Mouse (Mus musculus): ENCODE results near the gene Timm29. TPM values are rescaled to one million over a fixed set of nuclear protein-coding genes. Genes with fewer than 3 reads are reported as not detected.

Gene Timm29
- polyA plus RNA-seq (2014; fragmentation: Illumina TruSeq; extraction: RNeasy Lipid Tissue Mini Kit (QIAGEN cat#74804); ENCODE audit: low read depth, low replicate concordance) = 30.6 TPM

DNA sequence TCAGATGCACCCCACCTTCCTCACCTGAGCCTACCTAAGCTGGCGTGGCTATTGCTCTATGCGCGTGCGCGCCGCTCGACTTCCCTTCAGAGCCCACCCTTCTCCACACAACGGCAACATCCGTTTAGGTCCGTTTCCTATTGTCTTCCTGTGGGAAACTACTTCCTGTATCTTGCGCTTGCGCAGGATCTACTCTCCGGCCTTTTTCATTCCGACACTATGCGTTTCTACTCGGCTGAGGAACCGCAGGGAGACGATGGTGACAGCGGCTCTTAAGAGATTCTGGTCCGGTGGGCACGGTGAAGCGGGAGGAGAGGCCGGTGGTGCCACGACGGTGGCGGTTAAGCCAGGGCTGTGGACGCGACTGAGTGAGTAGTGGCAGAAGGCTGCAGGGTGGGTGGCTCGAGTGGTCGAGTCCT is at the start of gene Timm29, which contains the start of gene Yipf2:
Timm29 (plus strand) TSS at position 20 of the 419 bp plus-strand sequence.
Yipf2 (minus strand) TSS at position 126 of the 419 bp plus-strand sequence.

DNA sequence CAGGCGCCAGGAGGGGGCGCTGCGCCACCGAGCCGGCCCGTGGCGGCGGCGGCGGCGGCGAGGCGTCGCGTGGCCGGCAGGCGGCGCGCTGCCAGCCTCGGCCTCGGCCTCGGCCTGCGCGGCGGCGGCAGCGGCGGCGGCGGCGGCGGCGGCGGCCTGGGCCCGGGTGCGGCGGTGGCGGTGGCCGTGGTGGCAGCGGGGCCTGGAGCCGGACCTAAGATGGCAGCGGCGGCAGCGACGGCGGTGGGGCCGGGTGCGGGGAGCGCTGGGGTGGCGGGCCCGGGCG is 45.8 kb upstream of the Timm29 start, which contains the start of gene Carm1:
Carm1 (plus strand) TSS at position 106 of the 286 bp plus-strand sequence.

DNA sequence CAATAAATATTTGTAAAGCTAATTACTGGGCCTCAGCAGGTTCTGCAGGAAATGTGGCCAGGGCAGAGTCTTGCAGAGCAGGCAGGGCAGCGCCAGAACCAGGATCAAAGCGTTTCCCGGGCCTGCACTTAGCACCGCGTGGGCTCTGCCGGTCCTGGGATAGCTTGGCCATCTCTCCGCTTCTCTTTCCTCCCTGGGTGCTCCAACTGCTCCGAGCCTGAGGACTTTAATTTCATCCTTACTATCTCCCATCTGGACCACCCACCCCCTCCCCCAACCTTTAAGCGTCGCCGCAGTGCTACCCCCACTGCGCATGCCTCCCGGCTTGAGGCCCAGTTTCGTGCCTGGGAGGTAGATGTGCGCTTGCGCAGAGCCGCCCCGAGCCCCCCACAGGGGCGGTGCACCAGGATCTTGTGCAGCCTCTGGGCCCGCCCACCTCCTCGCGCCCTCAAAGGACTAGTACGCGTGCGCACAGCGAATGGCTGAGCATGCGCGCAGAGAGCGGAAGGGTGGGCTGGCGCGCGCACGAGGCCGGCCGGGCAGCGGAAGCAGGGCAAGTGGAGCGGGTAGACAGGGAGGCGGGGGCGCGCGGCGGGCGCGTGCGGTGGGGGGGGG is 23.2 kb downstream of the Timm29 start, which contains the start of gene Smarca4:
Smarca4 (plus strand) TSS at position 553 of the 615 bp plus-strand sequence.

Other genes with a start within 250 kb of the Timm29 start
- 4.7 TPM for gene Ilf3, start 224.9 kb upstream of the Timm29 start, polyA plus RNA-seq (2014; fragmentation: Illumina TruSeq; extraction: RNeasy Lipid Tissue Mini Kit (QIAGEN cat#74804); ENCODE audit: low read depth, low replicate concordance)
- not detected for gene Qtrt1, start 180.9 kb upstream of the Timm29 start, polyA plus RNA-seq (2014; fragmentation: Illumina TruSeq; extraction: RNeasy Lipid Tissue Mini Kit (QIAGEN cat#74804); ENCODE audit: low read depth, low replicate concordance)
- 9.2 TPM for gene Dnm2, start 167.8 kb upstream of the Timm29 start, polyA plus RNA-seq (2014; fragmentation: Illumina TruSeq; extraction: RNeasy Lipid Tissue Mini Kit (QIAGEN cat#74804); ENCODE audit: low read depth, low replicate concordance)
- gene Tmed1, start 82.5 kb upstream of the Timm29 start, polyA plus RNA-seq (2014; fragmentation: Illumina TruSeq; extraction: RNeasy Lipid Tissue Mini Kit (QIAGEN cat#74804); ENCODE audit: low read depth, low replicate concordance) = 1.9 TPM
- 2.8 TPM for gene AB124611, start 66.5 kb upstream of the Timm29 start, polyA plus RNA-seq (2014; fragmentation: Illumina TruSeq; extraction: RNeasy Lipid Tissue Mini Kit (QIAGEN cat#74804); ENCODE audit: low read depth, low replicate concordance)
- 2.6 TPM for gene Carm1, start 45.8 kb upstream of the Timm29 start, polyA plus RNA-seq (2014; fragmentation: Illumina TruSeq; extraction: RNeasy Lipid Tissue Mini Kit (QIAGEN cat#74804); ENCODE audit: low read depth, low replicate concordance)
- gene Yipf2, start 106 bp downstream of the Timm29 start, polyA plus RNA-seq (2014; fragmentation: Illumina TruSeq; extraction: RNeasy Lipid Tissue Mini Kit (QIAGEN cat#74804); ENCODE audit: low read depth, low replicate concordance) = 7.8 TPM
- 2.7 TPM for gene Smarca4, start 23.4 kb downstream of the Timm29 start, polyA plus RNA-seq (2014; fragmentation: Illumina TruSeq; extraction: RNeasy Lipid Tissue Mini Kit (QIAGEN cat#74804); ENCODE audit: low read depth, low replicate concordance)
- 43.0 TPM for gene Ldlr, start 130.8 kb downstream of the Timm29 start, polyA plus RNA-seq (2014; fragmentation: Illumina TruSeq; extraction: RNeasy Lipid Tissue Mini Kit (QIAGEN cat#74804); ENCODE audit: low read depth, low replicate concordance)
- 6.4 TPM for gene Spc24, start 167.6 kb downstream of the Timm29 start, polyA plus RNA-seq (2014; fragmentation: Illumina TruSeq; extraction: RNeasy Lipid Tissue Mini Kit (QIAGEN cat#74804); ENCODE audit: low read depth, low replicate concordance)
- 7.5 TPM for gene Kank2, start 206.0 kb downstream of the Timm29 start, polyA plus RNA-seq (2014; fragmentation: Illumina TruSeq; extraction: RNeasy Lipid Tissue Mini Kit (QIAGEN cat#74804); ENCODE audit: low read depth, low replicate concordance)
- gene Angptl8, start 242.8 kb downstream of the Timm29 start, polyA plus RNA-seq (2014; fragmentation: Illumina TruSeq; extraction: RNeasy Lipid Tissue Mini Kit (QIAGEN cat#74804); ENCODE audit: low read depth, low replicate concordance) = not detected

All from liver, adult 10 weeks (tissue).